Mouse (Mus musculus): ENCODE results near the gene Scn1b. TPM values are rescaled to one million over a fixed set of nuclear protein-coding genes. Genes with fewer than 3 reads are reported as not detected.
A peak's percentile ranks its signal among the peaks of the same experiment; 100 is the strongest.

The Scn1b gene
- total RNA-seq, 2 experiments from 2014 or later: 430 to 445 TPM

DNA sequence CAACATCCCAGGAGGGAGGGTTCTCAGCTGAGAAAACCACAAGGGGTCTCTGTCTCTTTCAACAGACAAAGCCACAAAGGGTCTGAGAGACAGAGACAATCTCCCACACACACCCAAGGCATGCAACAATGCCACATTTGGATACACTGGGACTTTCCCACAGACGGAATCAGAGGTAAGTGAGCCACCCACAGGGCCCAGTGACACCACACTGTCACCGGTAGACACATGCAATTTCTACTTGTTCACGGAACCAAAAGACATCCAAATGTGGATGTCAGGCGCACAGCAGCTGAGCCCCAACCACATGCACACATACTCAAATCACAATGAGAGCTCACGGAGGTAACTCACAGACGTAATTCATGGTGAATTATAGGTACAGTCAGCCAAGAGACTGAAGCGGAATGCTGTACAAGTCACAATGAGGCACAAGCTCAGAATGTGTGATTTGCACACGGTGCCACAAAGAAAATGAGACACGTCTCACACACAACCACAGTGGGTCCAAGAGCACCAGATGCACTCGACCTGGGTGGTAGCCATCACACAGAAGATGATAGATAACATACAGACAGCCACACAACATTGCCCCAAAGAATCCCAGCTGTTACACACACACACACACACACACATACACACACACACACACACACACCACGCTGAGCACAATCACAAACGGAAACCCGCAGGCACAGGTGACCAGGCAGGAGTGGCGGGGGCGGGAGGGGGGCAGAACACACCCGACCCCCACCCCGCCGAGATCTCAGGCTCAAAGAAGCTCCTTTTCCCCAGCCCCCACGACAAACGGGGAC is 23.2 kb upstream of the Scn1b start:
- DNase-seq (ENCODE audit: low spot score in 2 of 2): no peak

DNA sequence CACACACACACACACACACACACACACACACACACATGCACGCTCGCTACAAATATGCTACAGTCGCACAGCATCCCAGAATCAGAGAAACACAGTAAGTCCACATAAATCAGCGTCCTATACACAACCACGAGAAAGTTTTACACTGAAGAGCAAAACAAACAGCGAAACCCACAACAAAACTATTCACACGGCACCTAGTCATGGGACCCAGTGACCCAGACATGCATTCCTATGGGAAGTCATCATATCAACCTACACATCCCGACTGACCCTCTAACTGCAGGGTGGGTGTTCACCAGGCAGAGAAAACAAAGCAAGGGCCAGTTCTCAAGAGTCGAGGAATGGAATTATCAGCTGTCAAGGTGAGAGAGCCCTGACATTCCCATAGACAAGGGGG is 22.5 kb upstream of the Scn1b start:
- no peak for DNase-seq (ENCODE audit: low spot score in 2 of 2)

- no peak for DNase-seq (ENCODE audit: low spot score in 2 of 2)
These were observed 22.0 kb upstream of the Scn1b start for GRCm38 (mm10) chr7:31148756-31149155.

- DNase-seq (ENCODE audit: low spot score in 2 of 2): no peak
These were observed 21.3 kb upstream of the Scn1b start for GRCm38 (mm10) chr7:31148086-31148485.

DNA sequence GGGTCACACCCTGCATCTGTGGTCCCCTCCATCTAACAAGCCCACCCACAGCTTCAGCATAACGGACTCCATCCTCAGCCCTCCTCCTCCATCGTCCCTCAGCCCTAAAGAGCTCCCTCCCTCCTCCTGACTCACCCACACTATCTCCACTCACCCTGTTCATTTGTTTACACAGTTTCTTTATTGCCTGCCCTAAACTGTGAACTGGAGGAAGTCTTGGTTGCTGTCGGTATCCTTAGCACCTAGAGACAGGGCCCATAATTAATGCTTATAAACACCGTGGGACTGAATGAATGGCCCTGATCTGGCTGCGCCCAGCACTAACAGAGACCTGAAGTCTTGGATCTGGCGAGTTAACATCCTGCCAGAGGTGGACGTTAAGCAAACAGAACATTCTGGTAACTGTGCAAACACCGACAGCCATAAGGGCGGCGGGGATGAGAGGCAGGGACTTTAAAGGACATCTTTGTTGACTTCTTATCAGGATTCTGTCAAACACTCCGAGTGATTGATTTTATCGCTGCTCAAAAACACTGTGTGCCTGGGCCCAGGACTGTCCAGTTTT is 18.9 kb upstream of the Scn1b start:
- DNase-seq (ENCODE audit: low spot score in 2 of 2): no peak

DNA sequence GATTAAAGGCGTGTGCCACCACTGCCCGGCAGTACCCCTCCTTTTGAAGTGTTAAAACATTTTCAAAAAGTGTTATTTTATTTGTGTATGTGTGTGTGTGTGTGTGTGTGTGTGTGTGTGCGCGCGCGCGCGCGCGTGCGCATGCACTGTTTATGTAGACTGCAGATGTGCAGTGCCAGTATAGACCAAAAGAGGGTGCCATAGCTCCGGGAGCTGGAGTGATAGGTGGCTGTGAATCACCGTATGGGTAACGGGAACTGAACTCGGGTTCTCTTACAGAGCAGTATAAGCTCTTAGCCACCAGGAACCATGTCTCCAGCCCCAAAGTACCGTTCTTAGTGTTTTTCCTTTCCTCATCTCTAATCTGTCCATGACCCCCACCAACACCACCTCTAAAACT is 18.1 kb upstream of the Scn1b start:
- DNase-seq (ENCODE audit: low spot score in 2 of 2): no peak

DNA sequence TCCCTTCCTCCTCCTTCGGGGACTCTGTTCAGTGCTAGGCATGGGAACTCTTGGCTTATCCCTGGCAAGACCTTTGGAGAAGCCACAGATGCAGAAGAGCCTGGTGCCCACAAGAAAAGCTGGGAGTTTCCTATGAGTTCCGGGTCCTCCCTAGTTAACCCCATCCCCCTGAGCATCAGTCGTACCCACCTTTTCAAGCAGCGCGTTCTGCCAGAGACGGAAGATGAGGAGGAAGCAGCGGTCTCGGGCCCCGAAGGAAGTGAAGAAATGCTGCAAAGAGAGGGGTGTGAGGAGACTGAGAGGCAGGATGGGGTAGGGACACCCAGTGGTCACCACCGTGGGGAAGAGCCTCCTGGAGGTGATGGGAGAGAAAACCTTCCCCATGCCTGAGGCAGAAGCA is 14.1 kb upstream of the Scn1b start:
- DNase-seq (ENCODE audit: low spot score in 2 of 2): no peak

DNA sequence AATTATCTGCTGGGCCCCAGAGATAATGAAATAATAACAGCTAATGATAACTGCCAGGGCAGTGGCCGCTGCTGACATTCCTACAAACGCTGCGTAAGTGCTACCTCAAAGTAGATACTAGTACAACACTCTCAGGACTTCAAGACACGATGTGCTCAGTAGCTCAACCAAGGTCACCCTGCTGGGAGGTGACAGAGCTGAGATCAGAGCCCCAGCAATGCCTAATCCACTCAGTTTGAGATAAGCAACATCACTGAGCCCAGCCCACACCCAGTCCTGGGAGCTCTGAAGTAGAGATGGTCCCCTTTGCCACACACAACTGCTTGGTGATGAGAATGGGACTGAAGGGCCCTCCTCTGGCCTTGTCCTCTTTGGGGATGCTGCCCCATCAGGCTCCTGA is 13.5 kb upstream of the Scn1b start:
- DNase-seq (ENCODE audit: low spot score in 2 of 2): no peak

- DNase-seq (ENCODE audit: low spot score in 2 of 2): no peak
These were observed 13.0 kb upstream of the Scn1b start for GRCm38 (mm10) chr7:31139765-31140164.

DNA sequence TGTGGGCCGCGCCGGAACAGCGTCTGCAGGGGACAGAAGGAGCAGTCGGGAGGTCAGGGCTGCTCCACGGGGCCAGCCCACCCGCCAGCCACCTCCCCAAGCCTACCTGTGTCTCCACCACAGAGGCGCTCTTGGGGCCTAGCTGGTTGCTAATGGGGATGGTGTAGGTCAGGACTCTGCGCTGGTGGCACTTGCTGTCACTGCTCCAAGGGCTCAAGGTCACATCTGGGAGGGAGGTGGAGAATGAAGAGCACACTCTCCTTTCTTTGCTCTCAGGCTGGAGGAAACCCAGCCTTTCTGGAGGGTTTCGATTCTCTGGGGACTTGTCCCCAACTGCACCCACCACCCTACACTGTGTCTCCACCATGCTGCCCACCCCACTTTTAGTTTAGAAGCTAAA is 8.9 kb upstream of the Scn1b start:
- no peak for DNase-seq (ENCODE audit: low spot score in 2 of 2)

DNA sequence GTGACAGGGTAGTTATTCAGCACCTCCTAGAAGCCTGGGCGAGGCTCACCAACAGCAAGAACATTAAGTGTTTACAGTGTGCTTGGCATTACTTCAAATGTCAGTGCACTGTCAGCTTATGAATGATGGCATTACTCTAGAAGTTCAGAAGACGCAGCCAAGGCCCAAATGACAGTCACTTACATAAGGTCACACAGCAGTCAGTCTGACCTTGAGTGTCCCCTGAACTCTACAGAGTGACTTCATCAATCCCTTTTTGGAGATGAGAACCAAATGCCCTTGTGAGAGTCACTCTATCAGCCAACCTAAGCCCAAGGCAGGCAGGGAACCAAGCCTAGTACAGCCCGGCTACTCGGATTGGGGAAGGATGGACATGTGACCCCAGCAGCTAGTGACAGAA is 5.1 kb upstream of the Scn1b start:
- no peak for DNase-seq (ENCODE audit: low spot score in 2 of 2)

GRCm38 (mm10) chr7:31130841-31131240 is 4.0 kb upstream of the Scn1b start:
- peak; percentile 61 to 72 for DNase-seq (ENCODE audit: low spot score in 2 of 2)

GRCm38 (mm10) chr7:31130197-31130596 is 3.4 kb upstream of the Scn1b start:
- DNase-seq (ENCODE audit: low spot score in 2 of 2): no peak

DNA sequence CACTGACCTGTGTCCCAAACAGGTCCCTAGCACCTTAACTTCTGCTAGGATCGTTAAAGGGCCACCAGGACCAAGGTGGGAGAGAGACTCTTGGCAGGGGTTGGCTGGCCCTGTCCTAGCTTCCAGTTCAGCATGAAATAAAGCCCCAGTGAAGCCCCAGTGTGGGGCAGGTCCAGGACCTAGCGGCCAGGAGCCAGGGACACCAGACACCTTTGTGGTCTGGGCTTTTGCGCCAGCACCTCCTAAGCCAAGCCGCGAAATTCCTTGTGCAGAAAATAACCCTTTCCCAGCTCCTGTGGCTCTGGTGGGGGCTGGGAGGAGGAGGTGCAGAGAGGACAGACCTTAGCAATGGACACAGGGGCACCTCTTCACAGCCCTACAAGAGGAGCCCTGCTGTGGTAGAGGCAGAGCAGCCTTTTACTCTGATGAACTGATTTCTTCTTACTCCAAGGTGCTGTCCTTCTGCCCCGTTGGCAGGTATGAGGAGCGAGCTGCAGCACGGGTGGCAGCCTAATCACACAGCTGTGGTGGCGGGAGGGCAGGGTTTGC is 1.4 kb upstream of the Scn1b start:
- DNase-seq (ENCODE audit: low spot score in 2 of 2): no peak

- peak in 1 of 2 experiments; percentile 51 for DNase-seq (ENCODE audit: low spot score in 2 of 2)
These were observed 522 bp downstream of the Scn1b start for GRCm38 (mm10) chr7:31126211-31126751.

DNA sequence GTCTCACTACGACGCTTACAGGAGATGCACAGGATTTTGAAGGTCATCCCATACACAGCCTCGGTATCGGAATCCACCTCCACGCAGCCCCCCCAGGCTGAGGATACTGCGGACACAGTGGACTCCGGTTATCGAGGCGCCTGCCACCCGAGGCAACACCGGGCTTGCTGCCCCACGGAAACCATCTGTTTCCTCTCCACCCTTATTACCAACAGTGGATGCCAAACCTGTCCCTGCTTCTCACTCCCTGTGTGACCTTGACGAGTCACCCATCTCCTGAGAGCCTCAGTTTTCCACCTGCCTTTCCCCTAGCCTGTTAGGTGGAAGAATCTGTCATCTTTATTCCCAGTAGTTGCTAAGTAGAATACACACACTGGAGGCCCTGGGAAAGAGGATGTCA is 1.7 kb downstream of the Scn1b start:
- DNase-seq (ENCODE audit: low spot score in 2 of 2): no peak

DNA sequence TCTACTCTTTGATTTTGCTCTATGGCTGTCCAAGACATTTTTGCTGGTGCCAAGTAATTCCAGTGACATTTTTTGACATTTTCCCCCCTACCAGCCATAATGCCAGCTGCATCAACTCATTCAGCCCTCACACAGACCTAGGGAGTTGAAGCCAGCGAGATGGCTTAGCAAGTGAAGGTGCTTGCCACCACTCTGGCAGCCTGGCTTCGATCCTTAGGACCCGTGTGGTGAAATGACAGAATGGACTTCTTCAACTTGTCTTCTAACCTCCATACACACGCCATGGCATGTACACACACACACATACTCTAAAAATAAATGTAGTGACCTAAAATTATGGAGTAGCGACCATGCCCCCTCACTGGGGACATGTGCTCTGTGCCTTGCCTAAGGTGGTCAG is 2.4 kb downstream of the Scn1b start:
- DNase-seq (ENCODE audit: low spot score in 2 of 2): no peak

DNA sequence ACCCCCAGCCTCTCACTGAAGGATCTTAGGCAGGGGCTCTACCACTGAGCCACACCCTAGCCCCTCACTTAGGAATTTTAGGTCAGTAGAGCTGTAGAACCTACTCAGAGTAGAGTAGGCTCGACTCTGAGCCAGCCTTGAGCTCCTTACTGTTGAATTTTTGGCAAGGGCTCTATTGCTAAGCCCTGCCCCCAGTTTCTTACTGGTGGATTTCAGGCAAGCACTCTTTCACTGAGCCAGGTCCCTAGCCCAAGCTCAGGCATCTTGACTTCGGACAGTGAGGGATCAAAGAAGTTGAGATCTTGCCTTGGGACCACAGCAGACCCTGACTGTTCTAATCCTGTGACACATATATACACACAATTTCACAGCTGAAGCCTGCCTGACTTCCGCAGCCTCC is 3.1 kb downstream of the Scn1b start:
- DNase-seq (ENCODE audit: low spot score in 2 of 2): no peak

- DNase-seq (ENCODE audit: low spot score in 2 of 2): no peak
These were observed 3.9 kb downstream of the Scn1b start for GRCm38 (mm10) chr7:31122641-31123631.

- no peak for DNase-seq (ENCODE audit: low spot score in 2 of 2)
These were observed 7.2 kb downstream of the Scn1b start for GRCm38 (mm10) chr7:31119556-31119955.

GRCm38 (mm10) chr7:31118486-31118885 is 8.3 kb downstream of the Scn1b start:
- no peak for DNase-seq (ENCODE audit: low spot score in 2 of 2)
